Mouse (Mus musculus): Measurements from ENCODE around the gene Adipoq.

- TF ChIP-seq CTCF (IDR thresholded peaks at IDR 0.05; ENCODE audit: low read depth) (no peak), EP300 (optimal IDR thresholded peaks at IDR 0.05) (no peak)
Measured at GRCm38 (mm10) chr16:23113903-23114302, 32.4 kb upstream of the Adipoq start.
